Mouse (Mus musculus) midbrain, embryonic 16.5 days (tissue): Measurements from ENCODE around the gene Slc4a5. TPM values are rescaled to one million over a fixed set of nuclear protein-coding genes. Genes with fewer than 3 reads are reported as not detected.

Experiments
- ATAC-seq: fragments of 200-750 bp; cut with Nextera tagmentation; 2 replicates; pipeline ENCODE4 v1.8.0; 2017; ENCODE audit warnings: moderate TSS enrichment
- H3K27ac ChIP-seq: fragments of 300-500 bp; sonication (generic); 2 replicates; pipeline ENCODE4 v1.5.1; 2014; ENCODE audit warnings: mild to moderate bottlenecking, low read length, mixed read lengths
- H3K27me3 ChIP-seq: fragments of 300-500 bp; sonication (generic); 2 replicates; pipeline ENCODE4 v1.6.1; 2014; ENCODE audit warnings: low read depth, low read length, mixed read lengths; ENCODE audit not compliant: control insufficient read depth, insufficient read depth
- H3K36me3 ChIP-seq: fragments of 300-500 bp; sonication (generic); 2 replicates; pipeline ENCODE4 v1.6.1; 2014; ENCODE audit warnings: mild to moderate bottlenecking, low read length, moderate library complexity, mixed read lengths; ENCODE audit not compliant: control insufficient read depth, insufficient read depth
- H3K4me1 ChIP-seq: fragments of 300-500 bp; sonication (generic); 2 replicates; pipeline ENCODE4 v1.6.1; 2014; ENCODE audit warnings: mild to moderate bottlenecking, low read length, mixed read lengths; ENCODE audit not compliant: control insufficient read depth, insufficient read depth
- H3K4me2 ChIP-seq: fragments of 300-500 bp; sonication (generic); 2 replicates; pipeline ENCODE4 v1.6.1; 2014; ENCODE audit warnings: mild to moderate bottlenecking, low read length, mixed read lengths
- H3K4me3 ChIP-seq: fragments of 300-500 bp; sonication (generic); 2 replicates; pipeline ENCODE4 v1.5.1; 2014; ENCODE audit warnings: low read depth, mild to moderate bottlenecking, low read length, moderate library complexity, mixed read lengths
- H3K9ac ChIP-seq: fragments of 300-500 bp; sonication (generic); 2 replicates; pipeline ENCODE4 v1.6.1; 2014; ENCODE audit warnings: low read depth, low read length, mixed read lengths
- H3K9me3 ChIP-seq: fragments of 300-500 bp; sonication (generic); replicated peaks from 2 replicates; pipeline ENCODE4 v1.6.1; 2014; ENCODE audit warnings: mild to moderate bottlenecking, low read length, mixed read lengths; ENCODE audit not compliant: control insufficient read depth, poor library complexity, severe bottlenecking
- WGBS: fragments of 180-500 bp; shearing (Covaris S2); extraction: QIAGEN DNeasy Blood & Tissue Kit; methylation state at CpG from one replicate; pipeline ENCODE4 v1.1.7; 2014; 5-methylcytosine and 5-hydroxymethylcytosine counted together
- polyA plus RNA-seq: library from polyadenylated mRNA; unstranded; fragments of >200 nt; fragmentation: Nextera tagmentation; extraction: Ambion mirVana; gene quantifications from 2 replicates; pipeline ENCODE4 v1.2.1, GENCODE M21; 2015

Slc4a5 gene
- polyA plus RNA-seq, 1 experiment from 2014 or later: 0.49 TPM

DNA sequence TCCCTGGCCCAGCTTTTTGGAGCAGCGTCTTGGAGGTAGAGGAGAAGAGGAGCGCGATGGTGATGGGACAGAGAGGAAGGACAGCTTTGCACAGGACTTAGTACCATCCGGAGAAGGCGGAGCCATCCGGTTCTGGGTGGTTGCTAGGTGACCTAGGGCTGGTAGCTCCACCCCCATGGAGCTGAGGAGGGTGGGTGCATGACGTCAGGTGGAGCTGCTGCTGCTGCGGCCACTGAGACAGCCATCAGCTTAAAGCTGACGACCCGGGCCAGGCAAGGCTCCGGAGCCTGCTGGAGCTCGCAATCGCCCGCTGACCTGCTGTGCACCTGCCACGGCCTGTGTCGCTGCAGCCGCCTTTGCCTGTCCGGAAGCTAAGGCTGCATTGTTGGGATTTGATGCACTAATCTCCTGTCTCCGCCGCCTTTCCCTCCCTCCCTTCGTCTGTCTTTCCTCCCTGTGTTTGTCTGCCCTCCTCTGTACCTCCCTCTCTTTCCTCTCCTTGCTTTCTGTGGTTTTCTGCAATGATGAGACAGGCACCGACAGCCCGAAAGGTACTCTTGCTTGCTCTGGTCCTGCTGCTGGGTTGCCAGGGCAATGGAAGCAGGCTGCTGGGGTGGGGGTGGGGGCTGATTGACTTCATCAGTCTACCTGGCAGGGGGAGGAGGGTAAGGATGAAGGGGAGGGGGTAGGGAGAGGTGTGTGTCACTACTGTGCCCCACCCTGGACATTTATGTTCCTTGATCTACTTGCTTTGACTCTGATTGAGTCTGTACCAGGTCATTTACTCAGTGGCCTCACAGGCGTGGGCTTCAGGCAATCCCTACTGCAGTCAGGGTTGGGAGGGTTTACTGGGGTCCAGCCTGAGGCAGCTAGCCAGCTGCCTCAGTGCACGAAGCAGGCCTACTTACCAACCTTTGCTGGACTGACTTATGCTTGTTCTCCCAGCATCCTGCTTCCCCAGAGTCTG, 33.5 kb upstream of the Slc4a5 start:
- Histone ChIP-seq H3K4me3 (peak overlapping the region; percentile 53), H3K27ac (peak overlapping the region; percentile 91), H3K9ac (peak overlapping the region; percentile 91), H3K27me3 (no peaks in the 10 kb centered on the region), H3K9me3 (no peaks in the 10 kb centered on the region), H3K4me2 (peak overlapping the region; percentile 75), H3K36me3 (peaks cover 35% of the 10 kb centered on the region), H3K4me1 (peaks cover 25% of the 10 kb centered on the region)
- peak; percentile 95 for ATAC-seq
- 4% methylated on average over 25 of the region's 25 CpGs for WGBS

DNA sequence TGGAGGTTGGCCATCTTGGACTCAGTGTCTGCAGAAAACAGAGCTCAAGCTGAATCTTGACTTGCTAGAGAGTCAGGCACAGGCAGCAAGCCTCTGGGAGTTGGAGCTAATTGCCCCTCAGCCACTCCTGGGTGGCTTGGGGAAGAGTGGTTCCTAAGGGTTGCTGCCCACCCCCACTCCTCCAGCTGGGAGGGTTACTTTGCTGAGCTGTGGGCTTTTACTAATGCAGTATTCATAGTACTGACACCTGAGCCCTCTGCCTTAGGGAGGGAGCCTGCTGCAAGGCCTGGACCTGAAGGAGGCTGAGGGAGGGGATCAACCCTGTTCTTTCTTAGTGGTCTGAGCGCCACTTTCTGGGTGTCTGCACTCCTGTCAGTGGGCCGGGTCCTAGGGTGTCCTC, 32.7 kb upstream of the Slc4a5 start:
- no peaks in the 10 kb centered on the region for H3K27me3 ChIP-seq
- peak overlapping the region; percentile 75 for H3K4me2 ChIP-seq
- WGBS: 61% methylated on average over 2 of the region's 2 CpGs
- peak overlapping the region; percentile 91 for H3K27ac ChIP-seq
- H3K9ac ChIP-seq: peak overlapping the region; percentile 91
- peaks cover 25% of the 10 kb centered on the region for H3K4me1 ChIP-seq
- H3K36me3 ChIP-seq: peaks cover 42% of the 10 kb centered on the region
- no peak for ATAC-seq
- H3K4me3 ChIP-seq: peak overlapping the region; percentile 53
- H3K9me3 ChIP-seq: no peaks in the 10 kb centered on the region

DNA sequence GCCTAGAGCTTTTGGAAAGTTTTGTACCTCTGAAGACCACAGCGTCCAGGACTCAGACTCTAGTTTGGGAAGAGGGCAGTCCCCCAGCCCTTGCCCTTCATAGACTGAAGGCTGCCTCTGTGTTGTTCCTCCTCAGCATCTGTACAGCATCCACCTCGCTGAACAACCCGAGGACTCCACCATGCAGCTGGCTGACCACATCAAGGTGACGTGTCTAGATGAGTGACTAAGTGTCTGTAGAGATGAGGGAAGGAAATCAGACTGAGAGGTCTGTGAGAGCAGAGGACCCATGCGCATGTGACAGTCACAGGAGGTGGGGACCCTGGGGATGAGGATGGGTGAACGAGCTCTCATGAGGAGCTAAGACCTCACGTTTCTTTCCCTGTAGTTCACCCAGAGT, 26.1 kb upstream of the Slc4a5 start:
- ATAC-seq: no peak
- whole genome bisulfite sequencing: 92% methylated on average over 7 of the region's 7 CpGs
- Histone ChIP-seq H3K4me2 (no peak overlapping the region), H3K9ac (no peak overlapping the region), H3K36me3 (peaks cover 85% of the 10 kb centered on the region), H3K9me3 (no peaks in the 10 kb centered on the region), H3K27ac (no peak overlapping the region), H3K4me3 (no peak overlapping the region), H3K4me1 (no peaks in the 10 kb centered on the region), H3K27me3 (no peaks in the 10 kb centered on the region)

- 43% methylated on average over 15 of the region's 15 CpGs for WGBS
- Histone ChIP-seq H3K9me3 (no peaks in the 10 kb centered on the region), H3K9ac (0 out of 2 replicates have a peak overlapping the region, but pooled peaks have one; percentile 7), H3K4me1 (no peaks in the 10 kb centered on the region), H3K27ac (no peak overlapping the region), H3K4me2 (no peak overlapping the region), H3K4me3 (no peak overlapping the region), H3K27me3 (no peaks in the 10 kb centered on the region), H3K36me3 (peaks cover 68% of the 10 kb centered on the region)
- peak; percentile 29; the same call in 1 of the 2 replicates for ATAC-seq
Observed at GRCm38 (mm10) chr6:83197345-83198004, 22.2 kb upstream of the Slc4a5 start.

DNA sequence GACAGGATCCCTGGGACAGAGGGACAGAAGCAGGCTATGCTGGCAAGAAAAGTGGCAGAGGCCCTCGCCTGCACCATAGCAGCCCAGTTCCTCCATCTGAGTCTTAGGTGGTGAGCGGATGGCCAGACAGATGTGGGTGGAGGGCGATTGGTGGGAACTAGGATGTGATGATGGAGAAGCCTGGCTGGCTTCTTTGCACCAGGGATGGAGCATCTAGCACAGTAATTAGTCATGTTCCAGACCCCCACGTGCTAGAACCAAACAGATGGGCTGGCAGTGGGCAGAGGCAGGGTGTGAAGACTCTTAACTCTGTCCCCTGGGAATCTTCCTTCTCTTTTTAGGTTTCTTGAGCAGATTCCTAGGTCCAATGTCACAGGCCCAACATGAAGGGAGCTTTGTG, 16.3 kb upstream of the Slc4a5 start:
- peaks cover 17% of the 10 kb centered on the region for H3K36me3 ChIP-seq
- ATAC-seq: no peak
- WGBS: 89% methylated on average over 4 of the region's 4 CpGs

DNA sequence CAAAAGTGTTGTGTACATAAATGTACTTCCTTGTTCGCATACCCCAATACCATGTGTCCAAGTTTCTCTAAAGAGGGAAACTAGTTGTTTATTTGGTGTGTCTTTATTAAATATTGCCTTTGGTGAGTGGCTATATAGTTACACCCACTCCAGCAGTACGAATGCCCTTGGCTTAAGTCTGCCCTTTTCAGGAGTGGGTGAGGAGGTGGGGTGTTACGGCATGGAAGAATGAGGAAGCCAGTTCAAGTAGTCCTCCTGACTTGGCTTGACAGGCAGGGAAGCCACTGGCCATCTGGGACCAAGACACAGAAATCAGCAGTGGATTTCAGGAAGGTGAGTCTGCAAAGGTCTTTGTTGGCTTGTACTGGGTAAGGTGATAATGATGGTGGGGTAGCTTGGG, 13.8 kb upstream of the Slc4a5 start:
- no peak for ATAC-seq
- WGBS: 95% methylated on average over 3 of the region's 3 CpGs

More for the DNA sequence above, 16.3 kb upstream of the Slc4a5 start:
- Histone ChIP-seq H3K27ac (no peak overlapping the region), H3K4me1 (no peaks in the 10 kb centered on the region), H3K4me2 (no peak overlapping the region), H3K9ac (no peak overlapping the region), H3K9me3 (no peaks in the 10 kb centered on the region), H3K27me3 (no peaks in the 10 kb centered on the region), H3K4me3 (no peak overlapping the region)

GRCm38 (mm10) chr6:83206321-83206720, 13.3 kb upstream of the Slc4a5 start:
- no peak for ATAC-seq
- H3K4me2 ChIP-seq: no peak overlapping the region
- no peaks in the 10 kb centered on the region for H3K9me3 ChIP-seq
- H3K27me3 ChIP-seq: no peaks in the 10 kb centered on the region
- H3K4me3 ChIP-seq: no peak overlapping the region
- peaks cover 2% of the 10 kb centered on the region; the same call in 1 of the 2 replicates for H3K36me3 ChIP-seq
- WGBS: 77% methylated on average over 11 of the region's 11 CpGs
- no peak overlapping the region for H3K9ac ChIP-seq
- H3K27ac ChIP-seq: no peak overlapping the region
- no peaks in the 10 kb centered on the region for H3K4me1 ChIP-seq

More for the DNA sequence above, 13.8 kb upstream of the Slc4a5 start:
- H3K36me3 ChIP-seq: peaks cover 2% of the 10 kb centered on the region; the same call in 1 of the 2 replicates
- no peaks in the 10 kb centered on the region for H3K27me3 ChIP-seq
- no peaks in the 10 kb centered on the region for H3K4me1 ChIP-seq
- no peak overlapping the region for H3K4me2 ChIP-seq
- H3K9me3 ChIP-seq: no peaks in the 10 kb centered on the region
- H3K27ac ChIP-seq: no peak overlapping the region
- H3K4me3 ChIP-seq: no peak overlapping the region
- no peak overlapping the region for H3K9ac ChIP-seq

GRCm38 (mm10) chr6:83207361-83208049, 12.1 kb upstream of the Slc4a5 start:
- 68% methylated on average over 9 of the region's 9 CpGs for WGBS
- Histone ChIP-seq H3K4me3 (no peak overlapping the region), H3K36me3 (no peaks in the 10 kb centered on the region), H3K27me3 (no peaks in the 10 kb centered on the region), H3K9ac (no peak overlapping the region), H3K4me2 (no peak overlapping the region), H3K27ac (no peak overlapping the region), H3K9me3 (no peaks in the 10 kb centered on the region), H3K4me1 (no peaks in the 10 kb centered on the region)
- ATAC-seq: no peak
